Mouse (Mus musculus) cerebellum, adult 8-10 months (tissue): ENCODE data around the gene Tcaim.
"Not testable (repeated sequence)": the region's sequence is repeated elsewhere in the genome, so short reads cannot be mapped to it uniquely, and the experiment has no call there.

Experiments
- DNase-seq: peaks from one replicate; pipeline ENCODE4 v3.0.0; 2022

Gene Tcaim

DNA sequence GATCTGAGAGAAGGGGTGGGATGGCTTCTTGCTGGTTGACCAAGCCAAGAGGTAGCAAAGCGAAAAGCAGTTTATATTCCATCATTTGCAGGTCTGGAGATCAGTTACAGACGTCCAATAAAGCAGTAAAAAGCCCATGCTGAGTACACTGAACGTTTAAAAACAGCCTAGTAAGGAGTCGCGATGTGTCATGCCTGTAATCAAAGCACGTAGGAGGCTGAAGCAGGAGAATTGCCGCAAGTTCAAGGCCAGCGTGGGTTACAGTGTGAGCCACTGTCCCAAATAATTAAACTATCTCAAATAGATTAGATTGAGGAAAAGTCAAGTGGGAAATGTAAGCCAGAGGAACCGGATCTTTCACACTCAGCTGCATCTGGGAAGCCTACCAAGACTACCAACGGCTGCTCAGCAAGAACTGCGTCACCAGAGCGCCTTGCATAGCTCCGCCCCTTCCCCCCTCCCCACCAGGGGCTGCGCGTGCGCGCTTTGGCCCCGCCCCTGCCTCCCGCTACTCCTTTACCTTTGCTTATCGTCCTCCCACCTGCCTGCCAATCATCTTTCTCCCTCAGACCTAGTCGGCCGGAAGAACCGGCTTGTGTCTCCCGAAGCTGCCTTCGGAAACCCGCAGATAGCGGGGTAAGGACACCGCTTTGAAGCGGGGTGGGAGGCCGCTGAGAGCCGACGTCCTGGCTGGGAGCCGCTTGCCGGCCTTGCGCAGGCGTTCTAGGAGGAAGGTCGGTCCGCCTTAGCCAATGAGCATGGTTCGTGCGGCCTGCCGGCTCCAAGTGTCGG is at the start of gene Tcaim:
Gene Tcaim (plus strand): TSS at position 487 of the 792 bp plus-strand sequence.
- peak; percentile 92 for DNase-seq

DNA sequence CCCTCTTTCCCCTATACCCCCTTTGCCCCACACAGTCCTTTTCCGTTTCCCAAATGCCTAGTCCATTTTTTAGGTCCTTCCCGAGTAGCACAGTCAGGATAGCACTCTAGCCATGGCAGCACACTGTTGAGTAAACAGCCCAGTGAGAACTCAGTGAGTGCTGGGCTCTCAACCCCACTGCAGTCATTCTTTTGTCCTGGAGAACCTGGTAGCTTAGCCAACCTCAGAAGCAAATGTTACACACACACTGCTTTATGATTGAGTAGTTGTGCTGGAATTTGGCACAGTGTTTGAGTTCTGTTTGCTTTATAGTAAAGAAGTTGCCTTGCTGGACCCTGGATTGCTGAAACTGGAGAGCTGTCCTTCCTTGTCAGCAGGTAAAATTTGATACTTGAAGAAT is 47.7 kb upstream of the Tcaim start:
- no peak for DNase-seq

DNA sequence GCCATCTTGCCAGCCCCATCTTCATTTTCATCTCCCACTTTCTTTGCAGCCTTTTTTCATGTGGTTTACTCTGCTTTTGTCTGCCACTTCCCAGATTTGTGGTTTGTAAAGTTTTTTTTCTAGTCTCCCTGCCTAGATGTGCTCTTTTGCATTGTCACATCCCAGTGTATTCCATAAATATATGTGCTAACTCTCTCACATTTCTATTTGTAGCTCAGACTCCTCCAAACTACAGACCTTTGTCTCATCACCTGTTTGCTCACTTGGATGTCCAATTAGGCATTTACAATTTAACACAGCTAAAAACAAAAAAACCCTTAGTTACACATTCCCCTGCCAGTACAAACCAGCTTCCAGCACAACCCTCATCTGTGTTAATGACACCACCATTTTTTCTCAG is 45.2 kb upstream of the Tcaim start:
- no peak for DNase-seq

DNA sequence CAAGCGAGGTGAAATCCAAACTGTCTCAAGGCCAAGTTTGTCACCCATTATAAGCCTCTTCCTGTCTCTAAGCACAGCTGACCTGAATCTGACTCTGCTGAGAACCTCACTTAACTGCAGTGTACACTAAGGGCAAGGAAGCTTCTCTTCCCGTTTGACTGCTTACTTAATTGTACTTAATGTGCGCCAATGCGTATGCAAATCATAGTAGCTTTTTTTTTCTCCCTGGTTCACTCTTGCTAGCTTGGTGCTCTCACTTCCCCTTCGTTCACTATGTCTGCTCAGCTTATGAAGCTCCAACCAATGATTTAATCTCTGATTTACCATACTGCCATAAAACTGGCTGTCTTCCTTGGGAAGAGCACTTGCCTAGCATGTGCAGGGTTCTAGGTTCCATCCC is 20.1 kb upstream of the Tcaim start:
- DNase-seq: no peak

DNA sequence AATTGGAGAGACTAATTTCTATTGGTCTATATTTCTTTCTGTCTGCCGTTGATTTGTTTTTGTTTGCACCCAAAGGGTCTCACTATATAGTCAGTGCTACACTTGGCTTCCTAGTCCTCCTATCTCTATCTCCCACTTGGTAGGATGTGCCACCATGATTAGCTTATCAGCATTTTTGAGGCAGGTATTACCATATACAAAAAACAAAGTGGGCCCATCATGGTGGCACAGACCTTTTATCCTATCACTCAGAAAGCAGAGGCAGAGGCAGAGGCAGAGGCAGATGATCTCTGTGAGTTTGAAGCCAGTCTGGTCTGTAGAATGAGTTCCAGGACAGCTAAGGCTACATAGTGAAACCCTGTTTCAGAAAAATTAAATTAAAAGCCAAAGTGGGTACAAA is 18.8 kb upstream of the Tcaim start:
- DNase-seq: no peak

DNA sequence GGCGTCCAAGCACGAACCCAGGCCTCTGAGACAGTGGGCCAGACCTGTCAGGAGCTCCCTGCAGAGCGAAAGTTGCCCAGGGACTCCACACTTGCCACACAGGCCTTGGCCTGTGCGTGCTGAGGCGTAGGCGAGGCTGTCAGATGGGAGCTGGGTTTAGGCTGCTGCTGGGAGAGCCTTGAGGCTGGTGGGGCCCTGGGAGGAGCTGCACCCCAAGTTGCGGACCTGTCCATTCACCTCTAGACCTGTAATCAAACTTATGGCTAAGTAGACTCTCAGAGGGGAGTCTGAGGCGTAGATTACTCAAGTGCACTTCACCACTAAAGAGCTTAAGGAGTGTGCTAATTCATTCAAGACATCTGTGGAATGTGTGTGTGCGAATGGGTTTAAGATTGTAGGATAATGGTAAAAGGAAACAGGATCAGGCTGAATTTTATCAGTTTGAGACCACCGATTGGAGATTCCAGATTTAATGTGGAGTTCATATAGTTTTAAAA is 554 bp downstream of the Tcaim start:
- no peak for DNase-seq

DNA sequence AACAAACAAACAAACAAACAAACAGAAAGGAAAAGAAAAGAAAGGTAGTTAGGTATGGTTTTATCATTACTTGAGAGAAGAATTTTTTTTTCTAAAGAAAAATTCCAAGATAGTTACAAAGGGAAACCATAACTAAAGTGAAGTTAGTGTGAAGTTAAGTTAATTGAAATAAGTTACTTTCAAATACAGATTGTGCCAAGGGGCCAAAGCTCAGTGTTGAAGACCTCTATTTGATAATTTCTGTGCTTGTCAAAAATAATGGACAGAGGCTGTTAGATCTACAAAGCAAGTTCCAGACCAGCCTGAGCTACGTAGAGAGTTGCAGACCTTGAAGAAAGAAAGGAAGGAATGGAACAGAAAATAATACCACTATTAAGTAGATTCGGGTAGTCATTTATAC is 1.8 kb downstream of the Tcaim start:
- no peak for DNase-seq

DNA sequence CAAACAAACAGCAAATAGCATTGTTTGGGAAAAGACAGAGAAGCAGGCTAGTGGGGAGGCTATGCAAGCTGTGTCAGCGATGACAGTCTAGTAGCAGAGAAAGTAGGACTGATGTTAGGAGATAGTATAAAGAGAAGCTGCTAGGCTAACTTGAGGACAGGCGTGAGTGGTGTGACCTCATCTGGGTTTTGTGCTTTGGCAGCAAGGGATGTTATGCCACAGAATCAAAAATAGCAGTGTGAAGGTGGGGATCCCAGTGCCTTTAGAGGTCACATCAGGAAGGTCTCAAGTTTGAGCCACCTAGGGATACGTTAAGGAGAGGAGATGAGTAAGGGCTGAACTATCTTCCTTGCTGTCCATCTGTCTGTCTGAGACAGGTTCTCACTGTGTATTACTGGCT is 4.9 kb downstream of the Tcaim start:
- no peak for DNase-seq

DNA sequence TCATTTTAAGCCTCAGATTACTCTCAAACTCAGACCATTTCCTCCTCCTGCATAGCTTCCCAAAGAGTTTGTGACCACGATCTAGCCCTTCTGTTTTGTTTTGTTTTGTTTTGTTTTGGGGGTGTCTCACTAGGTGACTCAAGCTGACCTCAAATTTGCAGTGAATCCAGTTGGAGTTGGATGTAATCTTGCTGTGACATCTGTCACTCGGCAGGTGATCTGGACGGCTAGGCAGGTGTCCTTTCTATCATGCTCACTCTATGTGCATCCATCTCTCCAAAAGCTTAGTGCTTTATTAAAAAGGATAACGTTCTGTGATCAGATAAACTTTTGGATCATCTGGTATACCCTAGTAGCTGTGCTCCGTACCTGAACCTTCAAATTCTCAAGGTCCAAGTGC is 7.0 kb downstream of the Tcaim start:
- DNase-seq: no peak

DNA sequence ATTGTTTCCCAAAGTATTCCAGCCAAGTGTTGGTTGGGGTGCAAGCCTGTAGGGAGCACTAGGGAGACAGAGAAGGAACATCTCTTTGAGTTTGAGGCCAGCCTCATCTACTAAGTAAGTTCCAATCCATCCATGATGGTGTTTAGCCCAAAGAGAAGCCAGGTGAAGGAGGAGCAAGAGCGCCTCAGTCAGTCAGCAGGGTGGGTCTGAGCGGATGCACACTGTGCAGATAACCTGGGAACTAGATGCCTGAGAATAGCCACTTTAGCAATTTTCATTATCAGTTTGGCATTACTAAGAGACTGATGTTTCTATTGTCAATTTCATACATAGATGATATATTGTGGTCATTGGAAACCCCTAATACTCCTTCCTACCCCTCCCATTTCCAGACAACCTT is 9.4 kb downstream of the Tcaim start:
- DNase-seq: no peak

DNA sequence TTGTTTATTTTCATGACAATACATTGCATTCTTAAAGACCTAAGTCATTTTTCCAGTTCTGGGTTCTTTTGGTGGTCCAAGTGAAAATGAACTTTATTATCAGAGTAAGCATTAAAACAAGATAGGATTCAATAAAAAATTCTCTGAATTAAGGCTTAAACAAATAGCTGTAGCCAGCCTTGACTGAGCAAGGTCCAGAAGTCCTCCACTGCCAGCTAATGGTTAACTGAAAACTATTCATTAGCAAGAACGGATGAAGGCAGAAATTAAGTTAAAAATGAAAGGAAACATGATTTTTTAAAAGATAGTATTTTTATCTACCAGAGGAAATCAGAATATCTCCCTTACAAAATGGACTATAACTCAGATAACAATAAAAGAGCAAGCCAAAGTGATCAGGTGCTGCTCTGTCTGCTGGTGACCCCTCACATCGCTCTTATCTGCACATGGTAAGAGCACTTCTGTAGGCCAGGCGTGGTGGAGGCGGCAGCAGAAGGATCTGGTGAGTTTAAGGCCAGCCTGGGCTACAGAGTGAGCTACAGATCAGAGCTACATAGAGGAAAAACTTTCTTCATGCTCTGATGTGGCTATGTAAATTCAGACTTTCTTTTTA is 10.0 kb downstream of the Tcaim start:
- no peak for DNase-seq

DNA sequence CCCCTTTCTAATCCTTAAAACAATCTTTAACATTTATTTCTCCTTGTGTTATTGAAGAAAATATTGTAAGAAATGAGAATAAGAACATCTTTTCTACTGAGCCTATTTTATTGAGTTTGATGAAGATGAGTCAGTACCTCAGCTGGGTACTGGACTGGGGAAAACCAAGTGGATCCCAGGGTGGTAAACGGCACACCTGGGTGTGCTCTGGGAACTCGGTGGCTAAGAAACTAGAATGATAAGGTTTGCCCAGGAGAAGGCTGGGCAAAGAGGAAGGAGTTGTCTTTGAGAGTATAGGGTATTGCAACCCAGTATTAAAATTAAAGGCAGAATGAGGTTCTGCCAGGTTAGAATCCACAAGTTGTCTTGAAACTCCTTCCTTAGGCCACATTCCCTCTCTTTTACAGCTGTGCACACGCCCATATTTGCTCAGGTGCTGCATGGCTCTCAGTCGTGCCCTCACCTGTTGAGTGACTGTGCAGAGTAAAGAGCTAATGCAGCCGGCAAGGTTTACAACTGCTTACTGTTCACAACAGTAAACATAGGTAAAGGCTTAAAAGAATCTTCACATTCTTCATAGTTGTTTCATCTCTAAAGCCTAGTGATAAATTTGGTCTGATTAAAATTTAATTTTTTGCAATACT is 18.2 kb downstream of the Tcaim start:
- DNase-seq: no peak

DNA sequence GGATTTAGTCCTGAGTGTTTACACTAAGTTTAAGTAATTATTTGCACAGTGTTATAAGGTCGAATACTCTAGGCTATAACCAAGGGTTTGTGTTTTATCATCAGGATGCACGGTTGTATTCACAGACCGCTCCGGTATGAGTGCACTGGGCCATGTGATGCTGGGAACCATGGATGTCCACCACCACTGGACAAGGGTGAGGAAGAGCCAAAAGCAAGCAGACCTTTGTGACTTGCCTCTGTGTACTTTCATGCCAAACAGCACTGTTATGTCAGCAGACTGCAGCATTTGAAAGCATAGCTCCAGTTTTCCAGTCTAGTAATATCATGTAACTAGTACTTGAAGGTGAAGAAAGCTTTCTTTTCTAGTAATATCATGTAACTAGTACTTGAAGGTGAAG is 21.4 kb downstream of the Tcaim start:
- no peak for DNase-seq

DNA sequence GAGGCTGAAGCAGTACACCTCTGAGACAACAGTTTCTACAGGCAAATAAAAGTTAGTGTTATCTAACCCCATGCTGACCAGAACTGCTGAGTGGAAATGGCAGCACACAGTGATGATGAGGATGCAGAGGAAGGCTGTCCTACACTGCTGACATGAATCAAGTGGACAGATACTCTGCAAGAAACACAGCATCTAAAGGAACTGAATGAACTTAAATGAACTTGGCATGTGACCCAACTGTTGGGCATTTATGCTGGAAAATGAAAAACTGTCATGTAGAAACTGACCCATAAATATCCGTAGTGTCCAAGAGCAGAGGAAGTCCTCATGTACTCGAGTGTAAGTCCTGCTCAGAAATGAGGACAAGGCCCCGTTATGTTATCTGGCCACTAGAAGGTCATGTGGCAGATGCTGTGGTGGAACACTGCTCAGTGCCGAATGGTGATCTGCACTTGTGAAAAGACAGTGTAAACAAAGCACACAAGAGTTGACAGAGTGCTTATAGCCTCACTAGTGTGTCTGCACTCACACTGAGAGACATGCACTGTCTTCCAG is 24.6 kb downstream of the Tcaim start:
- no peak for DNase-seq

DNA sequence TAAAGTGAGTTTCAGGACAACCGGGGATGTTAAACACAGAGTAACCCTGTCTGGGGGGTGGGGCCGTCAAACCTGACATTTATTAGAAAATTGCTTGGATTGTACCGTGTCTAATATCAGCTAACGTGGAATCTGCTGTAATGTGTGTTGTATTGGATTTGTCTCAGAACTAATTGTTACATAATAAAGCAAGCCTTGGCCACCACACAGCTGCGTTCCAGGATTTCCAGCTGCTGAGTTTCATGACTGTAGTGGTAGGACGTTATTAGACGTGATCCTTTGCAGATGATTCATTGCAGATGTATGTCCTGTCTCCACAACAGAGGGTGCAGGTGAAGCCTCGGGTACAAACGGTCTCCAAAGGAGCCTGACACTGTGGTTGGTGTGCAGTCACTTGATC is 30.8 kb downstream of the Tcaim start:
- no peak for DNase-seq

DNA sequence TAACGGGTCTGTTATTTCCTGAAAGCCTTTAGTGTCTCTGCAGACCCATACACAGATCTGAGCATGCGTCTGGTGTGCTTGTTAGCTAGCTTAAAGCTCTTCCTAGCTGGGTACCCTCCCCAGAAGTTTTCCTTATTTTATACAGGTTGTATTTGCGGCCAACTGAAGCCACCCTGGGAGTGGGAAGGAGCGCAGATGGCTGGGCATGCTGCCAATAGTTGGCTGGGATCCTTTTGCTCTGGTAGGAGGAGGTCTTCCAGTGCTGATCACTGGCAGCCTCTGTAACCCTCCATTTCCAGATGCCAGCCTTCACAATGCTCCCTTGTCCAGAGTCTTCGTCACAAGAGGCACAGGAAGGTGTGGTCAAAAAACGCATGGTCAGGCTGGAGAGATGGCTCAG is 31.5 kb downstream of the Tcaim start:
- DNase-seq: peak; percentile 37

DNA sequence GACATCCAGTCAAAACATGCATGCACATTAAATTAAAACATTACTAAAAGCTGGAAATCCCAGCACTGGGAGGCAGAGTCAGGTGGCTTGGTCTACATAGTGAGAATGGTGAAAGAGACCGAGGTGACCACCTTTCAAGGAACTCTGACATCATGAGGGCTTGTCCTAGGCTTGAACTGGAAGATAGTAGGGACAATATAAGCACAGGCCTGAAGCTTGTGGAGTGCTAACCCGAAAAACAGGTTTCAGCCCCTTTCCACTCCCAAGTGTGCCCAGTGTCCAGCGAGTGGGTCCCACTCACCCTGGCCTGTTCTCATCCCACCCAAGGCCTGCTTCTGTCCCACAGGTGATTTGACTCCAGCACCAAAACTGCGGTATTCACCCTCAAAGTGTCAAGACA is 31.9 kb downstream of the Tcaim start:
- no peak for DNase-seq

DNA sequence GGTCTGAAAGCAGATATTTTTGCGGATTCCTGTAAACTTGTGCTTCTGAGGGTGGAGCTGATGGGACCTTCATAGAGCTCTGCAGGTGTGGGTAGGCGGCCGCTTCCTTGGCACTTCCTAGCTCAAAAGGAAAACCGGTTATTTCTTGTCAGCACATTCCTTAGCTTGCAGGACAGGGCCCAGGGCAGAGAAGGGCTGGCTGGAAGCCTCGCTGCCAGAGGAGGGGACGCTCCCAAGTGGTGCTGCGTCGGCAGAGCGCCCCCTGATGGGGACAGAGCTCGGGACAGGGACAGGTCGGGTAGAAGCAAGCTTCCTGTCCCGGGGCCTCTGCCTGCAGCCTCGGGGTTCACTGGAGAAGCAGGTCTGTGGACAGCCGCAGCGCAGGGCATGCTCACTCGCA is 32.3 kb downstream of the Tcaim start:
- DNase-seq: no peak

DNA sequence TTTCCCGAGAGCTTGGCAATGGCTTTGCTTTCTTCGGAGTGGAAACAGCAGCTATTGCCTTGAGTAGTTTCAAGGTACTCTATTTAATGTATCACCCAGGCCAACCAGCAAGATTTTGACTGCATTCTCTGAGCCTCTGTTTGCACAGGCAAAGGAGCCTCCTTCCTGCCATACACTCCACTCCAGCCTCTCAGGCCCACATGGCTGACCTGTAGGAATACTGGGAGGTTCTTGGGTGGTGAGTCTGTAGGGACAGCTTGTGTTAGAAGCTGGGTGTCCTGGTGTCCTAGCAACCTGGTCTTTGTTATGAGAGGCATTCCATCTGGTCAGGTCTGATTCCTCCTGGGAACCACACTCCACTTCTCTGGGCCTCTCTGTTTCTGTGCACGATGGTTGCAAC is 38.4 kb downstream of the Tcaim start, which contains the start of gene Gm35549:
Gene Gm35549 (minus strand): TSS at position 276 of the 400 bp plus-strand sequence.
- DNase-seq: no peak

DNA sequence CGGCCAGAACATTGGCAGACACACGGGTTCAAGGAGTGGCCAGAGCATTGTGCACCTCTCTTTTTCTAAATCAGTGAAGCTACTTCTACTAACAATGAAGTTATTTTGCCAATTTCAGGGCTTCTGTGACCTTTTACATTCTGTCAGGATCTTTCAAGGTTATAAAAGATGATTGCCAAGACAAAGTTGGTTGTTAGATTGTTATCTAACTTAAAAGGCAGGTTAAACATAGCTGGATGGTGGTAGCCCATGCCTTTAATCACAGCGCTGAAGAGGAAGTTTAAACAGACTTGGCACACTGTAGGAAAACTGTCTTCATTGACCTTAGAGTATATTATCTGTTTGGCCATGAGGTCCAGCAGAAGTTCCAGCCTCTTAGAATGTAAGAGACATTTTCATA is 40.3 kb downstream of the Tcaim start:
- no peak for DNase-seq

DNA sequence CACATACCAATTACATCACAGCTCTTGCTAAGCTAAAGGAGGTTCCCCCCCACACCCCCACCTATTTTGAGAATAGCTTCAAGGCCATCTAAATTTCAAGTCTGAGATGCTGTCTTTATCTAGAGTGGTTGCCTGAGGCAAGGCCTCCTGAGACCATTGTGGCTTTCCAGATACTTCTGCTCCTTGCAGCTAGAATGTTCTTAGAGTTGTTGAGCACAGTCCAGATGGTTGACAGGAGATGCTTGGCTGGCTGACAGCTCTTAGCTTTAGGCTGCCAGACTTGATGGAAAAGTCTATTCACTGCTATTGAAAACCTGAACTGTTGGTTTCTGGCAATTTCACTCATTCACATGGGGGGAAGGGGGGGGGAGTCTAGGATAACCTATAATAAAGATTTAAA is 40.8 kb downstream of the Tcaim start:
- no peak for DNase-seq

DNA sequence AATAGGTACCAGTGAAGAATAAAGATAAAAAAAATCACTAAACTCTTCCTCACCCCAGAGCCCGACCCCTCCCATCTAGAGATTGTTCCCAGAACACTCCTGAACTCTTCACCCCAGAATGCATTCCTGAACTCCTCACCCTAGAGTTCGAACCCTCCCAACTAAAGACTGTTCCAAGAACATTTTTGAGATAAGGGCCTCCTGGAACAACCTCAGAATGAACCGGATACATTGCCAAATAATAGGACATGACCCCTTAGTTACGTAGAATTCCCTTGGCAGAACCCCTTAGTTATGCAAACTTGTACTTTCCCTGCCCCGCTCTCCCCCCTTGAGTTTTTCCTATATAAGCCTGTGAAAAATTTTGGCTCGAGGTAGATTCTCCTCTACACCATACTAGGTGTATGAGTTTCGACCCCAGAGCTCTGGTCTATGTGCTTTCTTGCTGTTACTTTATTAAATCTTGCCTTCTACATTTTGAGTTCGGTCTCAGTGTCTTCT is 42.5 kb downstream of the Tcaim start:
- not testable (repeated sequence) for DNase-seq

DNA sequence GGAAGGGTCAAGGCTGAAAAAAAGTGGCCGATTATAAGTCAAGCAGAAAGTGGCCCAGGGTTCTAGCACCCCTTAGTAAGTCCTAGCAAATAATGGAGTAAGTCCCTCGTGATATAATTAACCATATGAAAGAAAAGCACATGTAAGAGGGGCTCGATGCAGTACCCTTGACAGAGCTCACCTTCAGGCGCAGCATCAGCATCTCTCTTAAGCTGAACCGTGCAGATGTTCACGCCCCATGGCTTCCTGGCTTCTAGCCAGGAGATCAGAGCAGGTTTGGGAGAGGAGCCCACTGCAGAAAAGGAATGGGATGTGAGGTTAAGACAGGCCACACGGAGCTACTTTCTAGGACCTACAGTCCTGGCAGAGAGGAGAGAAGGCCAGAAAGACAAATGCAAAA is 49.2 kb downstream of the Tcaim start:
- DNase-seq: no peak

DNA sequence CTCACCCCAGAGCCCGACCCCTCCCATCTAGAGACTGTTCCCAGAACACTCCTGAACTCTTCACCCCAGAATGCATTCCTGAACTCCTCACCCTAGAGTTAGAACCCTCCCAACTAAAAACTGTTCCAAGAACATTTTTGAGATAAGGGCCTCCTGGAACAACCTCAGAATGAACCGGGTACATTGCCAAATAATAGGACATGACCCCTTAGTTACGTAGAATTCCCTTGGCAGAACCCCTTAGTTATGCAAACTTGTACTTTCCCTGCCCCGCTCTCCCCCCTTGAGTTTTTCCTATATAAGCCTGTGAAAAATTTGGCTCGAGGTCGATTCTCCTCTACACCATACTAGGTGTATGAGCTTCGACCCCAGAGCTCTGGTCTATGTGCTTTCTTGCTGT is 49.8 kb downstream of the Tcaim start:
- not testable (repeated sequence) for DNase-seq
